Mouse (Mus musculus) heart, postnatal 0 days (tissue): ENCODE measurements around the gene Sirt3.

Source experiments
- CTCF ChIP-seq: IDR thresholded peaks from 2 replicates; pipeline ENCODE4 v1.5.1; 2016; ENCODE audit warnings: antibody characterized with exemption, control low read depth, low read depth
- EP300 ChIP-seq: IDR thresholded peaks from 2 replicates; pipeline ENCODE4 v1.6.1; 2016; ENCODE audit warnings: antibody characterized with exemption, low read depth

- TF ChIP-seq CTCF: no peak
- TF ChIP-seq EP300: no peak
Measured at GRCm38 (mm10) chr7:140880419-140880818, 1.7 kb downstream of the Sirt3 start.
